Mouse (Mus musculus) adrenal gland, postnatal 10 days (tissue): Measurements from ENCODE around the gene Cwc27. TPM values are rescaled to one million over a fixed set of nuclear protein-coding genes. Genes with fewer than 3 reads are reported as not detected.

Experiments used
- DNase-seq: peaks from one replicate; pipeline ENCODE4 v3.0.0; 2021; ENCODE audit warnings: mixed read lengths
- total RNA-seq, 2 experiments: library from RNA; stranded (reverse); gene quantifications; 2 replicates each; pipeline ENCODE4 v1.2.3; 2021

Gene Cwc27
- total RNA-seq, 2 experiments from 2014 or later, result 14.8 to 15.3 TPM

GRCm38 (mm10) chr13:104779104-104779670 lies 37.8 kb downstream of the Cwc27 start:
- no peak for DNase-seq

- DNase-seq, result no peak
These were observed 53.7 kb downstream of the Cwc27 start for GRCm38 (mm10) chr13:104763193-104763592.

GRCm38 (mm10) chr13:104762401-104762800 lies 54.5 kb downstream of the Cwc27 start:
- no peak for DNase-seq

GRCm38 (mm10) chr13:104759381-104759780 lies 57.6 kb downstream of the Cwc27 start:
- no peak for DNase-seq

DNA sequence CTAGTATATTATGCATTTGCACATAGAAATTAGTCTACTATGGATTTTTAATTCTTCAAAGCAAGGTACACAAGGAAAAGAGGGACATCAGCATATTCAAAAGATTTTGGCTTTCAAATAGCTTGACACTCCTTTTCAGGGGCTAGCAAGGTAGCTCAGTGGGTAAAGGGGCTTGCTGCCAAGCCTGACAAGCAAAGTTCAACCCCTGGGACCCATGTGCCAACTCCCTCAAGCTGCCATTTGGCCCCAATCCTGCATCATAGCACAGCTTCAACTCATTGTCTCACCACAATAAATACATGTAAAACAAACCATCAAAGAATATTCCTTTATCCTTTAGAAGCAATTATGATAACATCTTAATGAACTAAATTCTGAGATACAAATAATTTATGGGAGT lies 69.9 kb downstream of the Cwc27 start:
- no peak for DNase-seq

- no peak for DNase-seq
These were observed 74.1 kb downstream of the Cwc27 start for GRCm38 (mm10) chr13:104742866-104743265.

DNA sequence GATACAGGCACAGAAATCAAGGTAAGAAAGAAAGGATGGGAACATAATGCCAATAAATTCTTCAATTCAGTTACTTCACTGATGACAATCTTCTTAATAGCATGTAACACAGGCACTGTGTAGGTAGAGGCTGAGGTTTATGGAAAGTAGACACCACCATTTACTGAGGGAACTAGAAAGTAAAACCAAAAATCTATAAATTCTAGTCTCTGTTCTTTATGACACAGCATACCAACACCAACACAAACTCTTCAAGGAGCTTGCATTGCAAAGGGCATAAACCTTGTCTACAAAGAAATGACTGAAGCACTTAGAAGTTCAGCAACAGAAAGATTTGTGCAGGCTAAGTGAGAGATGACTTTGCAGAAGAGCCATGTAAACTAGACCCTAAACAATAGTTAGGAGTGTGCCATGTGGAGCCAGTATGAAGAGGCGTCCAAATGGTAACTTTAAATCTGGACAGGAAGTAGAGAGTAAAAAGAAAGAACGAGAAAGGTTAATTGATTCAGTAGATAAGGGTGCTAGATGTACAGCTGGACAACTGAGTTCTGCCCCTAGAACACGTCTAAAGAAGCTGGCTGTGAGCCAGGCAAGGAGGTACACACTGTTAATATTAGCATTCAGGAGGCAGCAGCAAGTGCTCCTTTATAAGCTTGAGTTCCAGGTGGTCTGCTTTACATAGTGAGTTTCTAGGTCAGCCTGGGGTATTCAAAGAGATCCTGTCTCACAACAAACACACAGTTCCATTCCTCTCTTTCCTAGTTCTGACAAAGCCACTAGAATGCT lies 87.5 kb downstream of the Cwc27 start:
- DNase-seq, result no peak

GRCm38 (mm10) chr13:104727681-104728080 lies 89.3 kb downstream of the Cwc27 start:
- no peak for DNase-seq

DNA sequence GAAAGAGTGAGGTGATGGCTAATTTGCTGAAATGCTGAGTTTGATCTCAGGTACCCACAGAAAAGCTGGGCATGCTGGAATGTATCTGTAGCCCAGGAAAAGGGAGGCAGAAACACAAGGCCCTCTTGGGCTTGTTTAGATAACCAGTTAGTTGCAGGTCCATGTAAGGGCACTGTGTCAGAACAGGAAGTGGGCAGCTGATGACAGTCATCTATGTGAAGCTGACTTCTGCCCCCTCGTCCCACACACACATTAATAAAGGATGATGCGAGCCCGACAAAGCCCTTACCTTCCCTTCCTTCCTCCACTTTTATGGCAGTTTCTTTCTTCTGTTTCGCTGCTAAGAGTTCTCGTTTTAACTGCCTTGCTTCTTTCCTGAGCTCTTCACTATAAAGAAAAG lies 96.8 kb downstream of the Cwc27 start:
- no peak for DNase-seq

DNA sequence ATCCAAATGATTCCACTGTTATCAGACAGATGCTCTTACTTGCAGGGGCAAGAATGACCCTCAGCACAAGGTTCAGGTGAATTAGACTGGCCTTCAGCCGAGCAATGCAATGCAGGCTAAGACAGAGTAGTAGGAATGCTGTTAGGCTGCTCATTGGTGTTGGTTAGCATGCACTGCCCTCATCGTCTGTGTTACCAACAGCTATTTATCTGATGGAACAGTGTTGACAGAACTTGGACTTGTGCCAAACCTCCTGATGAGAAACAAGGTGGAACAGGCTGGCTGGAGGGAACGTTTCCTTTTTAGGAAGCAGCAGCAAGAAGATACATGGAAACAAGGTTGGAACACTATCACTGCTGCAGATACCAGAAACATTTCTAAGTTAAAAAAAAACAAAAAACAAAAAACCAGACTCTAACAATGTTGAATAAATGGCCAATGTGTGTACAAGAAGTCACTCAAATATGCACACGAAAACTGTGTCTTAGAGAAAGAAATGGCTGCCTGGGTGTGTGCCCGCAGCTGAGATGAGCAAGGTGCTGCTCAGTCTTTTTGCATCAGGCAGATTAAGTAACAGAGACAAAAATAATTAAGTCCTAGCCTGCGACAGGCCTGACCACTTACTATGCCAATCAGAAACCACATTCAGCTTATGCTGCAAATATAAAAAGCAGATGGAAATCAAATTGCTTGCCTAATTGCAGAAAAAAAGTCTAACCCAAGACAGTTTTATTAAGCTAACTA lies 122.2 kb downstream of the Cwc27 start:
- DNase-seq, result peak; percentile 20

- DNase-seq, result no peak
These were observed 124.2 kb downstream of the Cwc27 start for GRCm38 (mm10) chr13:104692710-104693109.

- no peak for DNase-seq
These were observed 131.4 kb downstream of the Cwc27 start for GRCm38 (mm10) chr13:104685537-104685936.

DNA sequence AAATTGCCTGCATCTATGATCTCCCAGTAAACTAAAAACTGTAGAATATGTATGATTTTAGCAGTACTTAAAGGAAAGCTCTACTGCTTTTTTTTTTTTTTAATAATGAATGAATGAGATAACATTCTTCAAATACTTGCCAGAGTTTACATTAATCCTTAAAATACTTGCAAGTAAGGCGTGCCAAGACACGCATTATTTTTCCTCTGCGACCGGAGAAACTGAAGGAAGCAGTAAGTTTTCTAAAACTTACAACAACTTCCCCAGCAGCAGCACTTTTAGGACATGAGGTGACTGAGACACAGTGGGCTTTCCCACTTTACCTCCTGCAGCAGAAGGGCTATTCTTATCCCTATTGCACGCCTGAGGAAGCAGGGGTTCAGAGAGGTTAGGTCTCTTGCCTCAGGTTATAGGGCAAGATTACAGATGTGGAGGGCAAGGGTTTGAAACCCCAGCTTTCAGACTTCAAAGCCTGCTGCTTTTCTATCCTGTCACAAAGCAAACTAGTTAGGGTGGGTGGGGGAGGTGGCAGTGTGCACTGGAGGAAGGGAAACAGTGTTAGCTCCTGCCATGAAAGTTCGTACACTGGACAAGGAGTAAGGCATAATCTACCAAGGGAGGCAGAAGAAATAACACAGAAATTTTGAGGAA lies 132.5 kb downstream of the Cwc27 start:
- DNase-seq, result no peak

GRCm38 (mm10) chr13:104681212-104681611 lies 135.7 kb downstream of the Cwc27 start:
- no peak for DNase-seq

- no peak for DNase-seq
These were observed 155.8 kb downstream of the Cwc27 start for GRCm38 (mm10) chr13:104661188-104661587.

DNA sequence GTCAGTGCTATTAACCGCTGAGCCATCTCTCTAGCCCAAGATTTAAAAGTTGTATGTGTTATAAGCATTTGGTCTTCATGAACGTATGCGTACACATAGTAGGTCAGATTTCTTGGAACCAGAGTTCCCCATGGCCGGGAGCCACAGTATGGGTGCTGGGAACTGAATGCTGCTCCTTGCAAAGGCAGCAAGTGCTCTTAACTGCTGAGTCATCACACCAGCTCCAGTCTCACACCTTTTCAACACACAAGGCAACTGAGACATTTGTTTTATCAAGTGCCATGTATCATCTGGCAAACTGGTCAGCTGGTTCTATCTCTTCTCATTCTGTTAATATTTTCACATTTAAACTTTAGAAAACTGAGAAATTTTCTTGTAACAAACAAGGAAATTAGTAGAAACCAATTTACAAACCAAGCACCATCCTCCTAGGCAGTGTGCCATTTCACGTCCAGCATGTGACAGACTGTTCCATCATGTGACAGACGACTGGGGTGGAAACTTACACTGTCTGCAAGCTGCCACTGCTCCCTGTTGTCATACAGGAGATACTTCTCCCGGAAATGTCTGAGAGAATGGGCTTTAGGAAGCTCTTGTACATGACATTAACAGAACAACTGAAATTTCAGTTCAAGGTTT lies 156.8 kb downstream of the Cwc27 start:
- DNase-seq, result no peak

- no peak for DNase-seq
These were observed 160.2 kb downstream of the Cwc27 start for GRCm38 (mm10) chr13:104656666-104657272.

DNA sequence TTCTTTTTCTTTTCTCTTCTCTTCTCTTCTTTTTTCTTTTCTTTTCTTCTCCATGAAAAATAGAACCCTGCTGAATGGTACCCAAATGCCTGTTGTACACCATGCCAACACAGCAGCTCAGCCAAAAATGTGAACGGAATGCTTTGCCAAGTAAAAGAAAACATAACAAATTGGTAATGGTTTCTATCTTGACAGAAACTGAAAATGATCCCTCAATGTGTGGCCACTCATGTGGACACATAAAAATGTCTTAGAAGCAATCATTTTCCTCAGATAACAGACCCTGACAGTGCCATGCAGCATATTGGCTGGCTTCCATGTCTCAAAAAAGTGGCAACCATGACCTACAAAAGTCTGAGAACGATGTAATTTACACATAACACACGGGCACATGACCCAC lies 161.8 kb downstream of the Cwc27 start:
- DNase-seq, result no peak

GRCm38 (mm10) chr13:104651763-104652162 lies 165.2 kb downstream of the Cwc27 start:
- DNase-seq, result peak; percentile 34

DNA sequence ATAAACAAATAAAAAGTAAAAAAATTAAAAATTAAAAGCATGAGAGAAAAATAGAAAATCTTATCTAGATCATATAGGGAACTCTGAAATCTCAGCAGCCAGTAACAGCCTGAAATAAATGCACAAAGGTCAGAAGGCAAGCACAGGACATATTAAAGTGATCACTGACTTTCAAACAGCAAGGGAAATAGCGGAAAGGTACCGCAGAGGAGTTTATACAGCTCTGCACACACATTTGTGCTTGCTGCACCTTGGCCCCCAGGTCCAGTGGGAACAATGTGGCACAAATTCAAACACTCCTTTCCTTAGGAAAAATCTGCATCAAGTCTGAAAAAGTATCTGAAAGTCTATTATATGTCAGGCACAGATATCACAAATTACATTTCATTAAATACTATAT lies 166.3 kb downstream of the Cwc27 start:
- no peak for DNase-seq

DNA sequence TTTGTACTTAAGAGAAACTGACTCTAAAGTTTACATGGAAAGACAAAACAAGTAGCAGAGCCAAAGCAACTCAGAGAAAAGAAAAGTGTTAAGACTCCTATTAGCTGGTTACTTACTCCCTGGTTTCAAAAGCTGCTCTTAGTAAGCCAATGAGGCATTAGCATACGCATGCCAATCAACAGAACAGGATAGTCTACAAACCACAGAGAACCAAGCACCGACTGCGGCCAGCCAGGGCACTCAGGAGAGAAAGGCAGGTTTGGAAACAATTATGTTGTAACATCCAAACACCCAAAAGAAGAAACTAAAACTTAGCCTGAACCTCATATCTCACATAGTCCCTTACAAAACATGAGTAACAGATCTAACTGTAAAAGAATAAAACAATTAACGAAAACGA lies 166.8 kb downstream of the Cwc27 start:
- DNase-seq, result no peak
